Mouse (Mus musculus): ENCODE measurements around the gene Dlg1.

The Dlg1 gene

DNA sequence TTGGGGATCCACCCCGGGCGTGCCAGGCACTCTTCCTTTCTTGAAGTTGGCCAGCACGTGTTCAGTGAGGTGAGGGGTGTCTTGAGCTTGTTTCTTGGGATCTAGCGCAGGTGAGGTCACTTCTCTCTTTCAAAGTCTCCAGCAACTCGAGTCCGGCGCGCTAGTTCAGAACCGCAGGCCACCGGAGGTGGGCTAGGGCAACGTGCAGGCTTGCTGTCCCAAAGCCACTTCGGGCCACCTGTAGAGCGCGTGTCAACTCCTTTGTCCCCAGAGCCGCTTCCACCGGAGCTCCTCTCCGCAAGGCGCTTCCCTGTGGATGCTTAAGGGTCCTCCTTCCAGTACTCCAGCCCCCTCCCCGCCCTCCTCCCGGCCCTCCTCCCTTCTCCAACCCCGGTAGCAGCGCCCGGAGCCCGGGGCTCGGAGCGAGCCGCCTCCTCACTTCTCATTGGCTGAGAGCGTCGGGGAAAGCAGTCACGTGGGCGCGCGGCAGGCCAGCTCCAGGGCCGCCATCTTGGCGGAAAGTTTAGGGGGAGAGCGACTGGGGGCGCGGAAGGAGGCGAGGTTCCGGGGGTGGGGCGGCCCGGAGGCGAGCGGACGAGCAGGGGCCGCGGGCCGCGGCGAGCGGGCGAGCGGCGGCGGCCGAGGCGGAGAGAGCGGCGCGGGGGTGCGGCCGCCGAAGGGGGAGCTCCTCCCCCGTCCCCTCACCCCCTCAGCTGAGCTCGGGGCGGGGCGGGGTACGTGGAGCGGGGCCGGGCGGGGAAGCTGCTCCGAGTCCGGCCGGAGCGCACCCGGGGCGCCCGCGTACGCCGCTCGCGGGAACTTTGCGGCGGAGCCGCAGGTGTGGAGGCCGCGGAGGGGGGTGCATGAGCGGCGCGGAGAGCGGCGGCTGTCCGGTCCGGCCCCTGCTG, at the start of gene Dlg1:
Gene Dlg1 (plus strand): TSS at position 65 of the 908 bp plus-strand sequence.
- peak; percentile 66 for DNase-seq (ENCODE audit: low read depth, low spot score)

DNA sequence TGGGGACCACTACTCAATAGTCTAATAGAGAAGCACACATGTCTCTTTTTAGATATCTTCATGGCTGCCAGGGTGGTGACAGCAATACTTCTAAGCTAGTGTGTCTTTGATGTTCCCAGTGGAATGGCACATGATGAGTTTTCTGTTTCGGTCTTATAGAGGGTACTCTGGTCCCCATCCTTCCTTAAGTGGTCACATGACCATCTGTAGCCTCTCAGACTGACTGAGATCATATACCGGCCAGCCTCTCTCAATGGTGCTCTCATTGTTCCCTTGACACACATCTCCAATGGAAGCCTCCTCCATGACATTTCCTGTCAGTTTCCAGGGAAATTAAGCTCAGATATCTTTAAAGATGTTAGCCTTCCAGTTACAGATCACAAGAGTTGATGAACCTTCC, 46.9 kb upstream of the Dlg1 start:
- DNase-seq (ENCODE audit: low read depth, low spot score) = no peak

DNA sequence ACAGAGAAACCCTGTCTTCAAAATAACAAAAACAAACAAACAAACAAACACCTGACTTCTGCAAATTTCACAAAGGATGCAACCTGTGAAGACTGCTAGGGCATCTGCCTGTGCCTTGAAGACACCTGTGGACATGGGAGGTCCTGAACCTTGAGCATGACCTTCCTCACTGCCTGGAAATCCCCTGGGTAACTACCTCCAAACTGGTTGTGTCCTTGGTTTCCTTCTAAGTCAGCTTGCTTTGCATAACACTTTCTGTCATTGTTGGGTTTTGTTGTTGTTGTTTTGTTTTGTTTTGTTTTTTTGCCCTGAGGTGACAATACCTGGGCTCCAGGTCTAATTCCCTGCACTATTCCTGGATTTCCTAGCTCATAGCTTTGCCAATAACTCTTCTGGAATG, 46.1 kb upstream of the Dlg1 start:
- DNase-seq (ENCODE audit: low read depth, low spot score) = no peak

DNA sequence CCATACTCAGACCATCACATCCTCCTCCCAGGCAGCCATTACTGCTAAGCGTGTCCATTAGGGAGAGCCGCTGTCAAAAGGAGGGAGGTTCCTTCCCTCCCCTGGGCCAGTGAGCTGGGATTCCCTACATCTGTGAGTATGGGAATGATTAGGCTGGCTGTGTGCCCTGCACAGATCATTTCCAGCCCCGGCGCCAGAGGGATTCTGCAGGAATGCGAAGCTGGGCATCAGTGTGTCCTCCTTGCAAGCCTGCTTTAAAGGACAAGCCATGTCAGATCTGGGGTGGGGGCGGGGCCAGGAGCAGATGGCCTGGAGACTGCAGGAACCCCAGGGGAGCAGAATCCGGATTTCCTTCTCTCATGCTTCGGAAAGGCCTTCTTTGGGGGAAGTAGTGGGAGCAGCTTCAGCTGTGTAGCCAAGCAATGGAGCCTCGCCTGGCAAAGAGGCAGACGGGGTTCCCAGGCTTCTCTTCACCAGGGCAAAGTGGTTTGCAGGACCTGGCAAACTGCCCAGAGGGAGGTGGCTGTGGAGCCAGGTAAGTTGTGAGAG, 45.3 kb upstream of the Dlg1 start:
- DNase-seq (ENCODE audit: low read depth, low spot score) = peak; percentile 29

DNA sequence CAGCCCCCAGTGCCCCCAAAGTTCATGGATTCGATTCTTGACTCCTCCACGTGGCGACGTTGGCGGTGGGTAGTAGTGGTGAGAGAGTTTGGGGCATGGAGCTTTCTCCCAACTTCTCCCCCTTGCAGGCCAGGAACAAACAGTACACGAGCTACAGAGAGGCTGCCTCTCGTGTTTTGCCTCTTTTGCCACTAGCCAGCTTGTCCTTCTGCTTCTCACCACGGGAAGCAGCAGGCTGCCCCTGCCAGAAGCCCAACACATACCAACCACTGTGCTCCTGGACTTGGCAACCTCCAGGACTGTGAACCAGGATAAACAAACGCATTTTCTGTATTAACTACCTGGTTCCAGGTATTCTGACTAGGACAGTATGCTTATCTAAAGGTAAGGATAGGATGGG, 44.6 kb upstream of the Dlg1 start:
- DNase-seq (ENCODE audit: low read depth, low spot score) = no peak

DNA sequence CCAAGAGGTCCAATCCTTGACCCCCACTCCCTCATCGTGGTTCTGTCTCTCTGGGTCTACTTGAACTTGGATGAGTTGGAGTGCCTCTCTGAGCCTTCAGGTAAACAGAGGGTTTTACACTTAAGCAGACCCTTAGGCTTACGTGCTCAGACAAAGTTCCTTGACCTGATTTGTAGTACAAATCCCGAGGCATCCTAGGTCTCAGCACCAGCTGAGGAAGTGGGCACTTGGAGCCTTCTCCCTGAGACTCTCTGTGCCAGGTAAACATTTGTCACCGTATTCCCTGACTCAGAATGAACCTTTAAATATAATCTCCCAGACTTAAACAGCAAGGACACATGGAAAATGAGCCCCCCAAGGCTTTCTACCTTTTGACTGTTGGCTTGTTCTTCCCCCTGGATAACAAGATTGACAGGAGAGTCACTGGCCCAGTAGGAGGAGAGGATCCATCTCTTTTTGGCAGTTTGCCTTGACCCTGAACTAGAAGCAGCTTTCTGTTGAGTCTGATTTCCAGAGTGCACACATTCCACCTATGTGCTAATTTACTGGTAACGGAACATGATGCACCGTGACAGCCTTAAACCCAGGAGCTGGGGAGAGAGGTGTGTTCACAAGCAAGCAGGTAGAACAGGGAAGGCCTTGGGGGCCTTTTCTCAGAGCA, 43.4 kb upstream of the Dlg1 start:
- DNase-seq (ENCODE audit: low read depth, low spot score) = no peak

DNA sequence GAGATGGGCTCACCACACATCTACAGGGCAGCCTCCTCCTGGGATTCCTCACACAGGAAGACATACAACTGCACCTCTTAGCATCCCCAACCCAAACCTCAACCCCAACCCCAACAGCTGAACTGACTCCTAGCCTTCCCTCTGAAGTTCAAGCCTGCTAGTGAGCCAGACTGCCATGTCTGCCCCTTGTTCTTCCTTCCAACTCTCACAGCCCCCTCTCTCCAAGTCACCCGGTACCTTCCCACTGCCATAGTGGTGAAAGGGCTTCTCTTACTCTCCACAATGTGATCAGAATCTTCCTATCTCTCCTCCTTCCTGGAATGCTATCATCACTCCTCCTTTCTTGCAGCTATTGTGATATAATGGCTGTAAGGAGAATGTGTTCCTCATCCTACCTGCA, 40.9 kb upstream of the Dlg1 start:
- no peak for DNase-seq (ENCODE audit: low read depth, low spot score)

DNA sequence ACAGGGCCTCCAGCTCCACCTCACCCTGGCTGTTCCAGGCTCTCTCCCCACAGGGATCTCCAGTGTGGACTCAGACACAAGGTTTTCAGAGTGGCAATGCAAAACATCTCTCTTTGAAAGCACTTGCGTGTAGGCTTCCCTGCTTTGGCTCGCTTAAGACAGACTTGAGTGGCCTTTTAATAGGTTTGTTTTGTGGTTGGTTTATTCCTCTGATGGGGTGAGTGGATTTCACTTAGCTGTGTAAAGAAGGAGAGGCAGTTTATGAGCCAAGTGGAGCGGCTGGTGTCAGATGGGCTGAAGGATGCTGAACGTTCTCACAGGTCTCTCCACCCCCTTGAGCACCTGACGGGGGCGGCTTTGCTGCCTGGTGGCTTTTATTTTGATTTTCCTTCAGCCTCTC, 40.1 kb upstream of the Dlg1 start:
- no peak for DNase-seq (ENCODE audit: low read depth, low spot score)

DNA sequence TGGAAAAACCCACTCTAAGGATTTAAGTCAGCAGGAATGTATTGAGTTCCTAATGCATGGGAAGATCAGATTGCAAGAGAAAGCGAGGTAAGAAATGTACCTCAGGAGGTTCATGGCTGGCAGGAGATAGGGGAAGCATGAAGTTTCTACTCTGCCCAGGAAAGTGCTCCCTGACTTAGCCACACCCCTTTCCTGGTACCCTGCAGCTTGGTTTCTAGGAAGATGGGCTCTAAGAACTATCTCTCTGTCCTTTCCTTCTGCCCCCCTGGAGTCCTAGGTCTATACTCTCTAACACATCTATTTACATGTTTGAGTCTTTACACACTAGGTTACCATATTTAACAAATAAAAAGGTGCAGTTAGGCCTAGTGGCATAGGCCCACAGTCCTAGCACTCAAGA, 38.5 kb upstream of the Dlg1 start:
- DNase-seq (ENCODE audit: low read depth, low spot score) = no peak

DNA sequence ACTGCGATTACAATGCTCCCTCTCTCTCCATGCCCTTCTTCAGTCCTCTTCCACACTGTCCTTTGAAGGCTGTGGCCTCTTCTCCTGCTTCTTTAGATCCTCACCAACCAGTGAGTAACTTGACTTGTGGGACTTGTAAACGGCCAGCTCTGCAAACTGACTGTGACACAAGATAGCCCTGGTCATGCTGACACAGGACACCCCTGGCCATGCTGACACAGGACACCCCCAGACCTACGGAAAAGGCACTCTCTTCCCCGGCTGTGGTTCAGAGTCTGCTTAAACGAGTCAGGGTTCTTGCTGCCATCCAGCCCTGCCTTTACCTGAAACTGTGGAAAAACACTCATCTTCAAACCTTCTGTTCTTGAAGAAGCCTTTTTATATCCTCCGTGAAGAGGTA, 36.9 kb upstream of the Dlg1 start:
- DNase-seq (ENCODE audit: low read depth, low spot score) = no peak

DNA sequence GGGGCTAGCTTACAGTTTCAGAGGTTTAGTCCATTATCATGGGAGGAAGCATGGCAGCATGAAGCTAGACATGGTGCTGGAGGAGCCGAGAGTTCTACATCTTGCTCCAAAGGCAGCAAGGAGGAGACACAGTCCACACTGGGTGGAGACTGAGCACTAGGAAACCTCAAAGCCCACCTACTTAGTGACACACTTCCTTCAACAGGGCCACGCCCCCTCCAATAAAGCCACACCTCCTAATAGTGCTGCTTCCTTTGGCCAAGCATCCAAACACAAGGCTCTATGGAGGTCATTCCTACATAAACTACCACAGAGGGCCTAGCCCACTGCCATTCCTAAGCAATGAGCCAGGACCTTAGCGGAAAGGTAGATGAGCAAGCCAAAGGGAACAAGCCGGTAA, 32.9 kb upstream of the Dlg1 start:
- DNase-seq (ENCODE audit: low read depth, low spot score) = no peak

DNA sequence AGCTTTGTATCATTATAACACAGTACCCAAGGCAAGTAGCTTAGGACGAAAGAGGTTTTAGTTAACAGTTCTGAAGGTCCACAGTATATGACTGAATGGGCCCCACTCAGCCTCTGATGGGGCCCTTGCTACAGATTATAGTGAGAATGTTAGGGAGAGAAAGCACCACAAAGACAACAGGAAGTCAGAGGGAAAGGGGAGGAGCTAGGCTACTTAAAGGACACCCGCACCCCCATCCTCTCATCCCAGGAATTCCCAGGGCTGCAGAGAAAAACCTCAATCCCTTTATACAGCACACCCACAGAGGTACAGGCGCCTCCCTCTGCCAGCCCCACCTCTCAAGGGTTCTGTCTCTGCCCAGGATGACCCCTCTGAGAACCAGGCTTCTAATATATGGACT, 32.2 kb upstream of the Dlg1 start:
- no peak for DNase-seq (ENCODE audit: low read depth, low spot score)

DNA sequence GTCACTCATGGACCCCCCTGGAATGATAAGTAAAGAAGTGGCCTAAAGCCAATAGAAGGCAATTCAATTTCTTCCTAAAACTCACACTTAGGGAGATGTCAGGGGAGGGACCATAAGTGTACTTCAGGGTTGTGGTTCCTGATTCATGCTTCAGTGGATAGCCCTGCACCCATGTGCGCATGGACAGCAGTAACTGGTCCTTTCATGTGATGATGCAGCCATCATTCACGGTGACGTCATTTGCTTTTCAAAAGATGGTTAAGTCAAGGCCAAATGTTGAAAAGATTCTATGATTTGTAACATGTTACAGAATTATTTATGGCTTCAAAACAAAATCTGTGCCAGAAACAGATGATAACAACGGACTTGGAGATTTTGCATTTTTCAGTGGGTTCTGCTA, 28.9 kb upstream of the Dlg1 start:
- DNase-seq (ENCODE audit: low read depth, low spot score) = no peak

DNA sequence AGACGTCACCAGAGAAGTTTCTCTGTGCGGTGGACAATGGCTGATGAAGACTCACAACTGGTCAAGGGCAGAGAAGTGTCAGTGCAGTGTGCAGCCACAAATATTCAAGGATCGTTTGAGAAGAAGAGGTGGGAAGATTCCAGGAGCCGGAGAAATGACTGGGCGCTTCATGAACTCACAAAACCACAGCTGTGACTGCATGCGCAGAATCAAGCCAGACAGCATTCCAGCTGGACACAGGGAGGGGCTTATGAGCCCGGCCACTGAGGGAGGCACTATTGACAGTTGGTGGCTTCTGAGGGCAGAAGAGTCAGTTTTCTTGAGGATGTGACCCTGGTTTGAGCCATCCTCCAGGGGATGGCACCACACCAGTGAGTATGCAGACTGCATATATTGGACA, 24.9 kb upstream of the Dlg1 start:
- no peak for DNase-seq (ENCODE audit: low read depth, low spot score)

DNA sequence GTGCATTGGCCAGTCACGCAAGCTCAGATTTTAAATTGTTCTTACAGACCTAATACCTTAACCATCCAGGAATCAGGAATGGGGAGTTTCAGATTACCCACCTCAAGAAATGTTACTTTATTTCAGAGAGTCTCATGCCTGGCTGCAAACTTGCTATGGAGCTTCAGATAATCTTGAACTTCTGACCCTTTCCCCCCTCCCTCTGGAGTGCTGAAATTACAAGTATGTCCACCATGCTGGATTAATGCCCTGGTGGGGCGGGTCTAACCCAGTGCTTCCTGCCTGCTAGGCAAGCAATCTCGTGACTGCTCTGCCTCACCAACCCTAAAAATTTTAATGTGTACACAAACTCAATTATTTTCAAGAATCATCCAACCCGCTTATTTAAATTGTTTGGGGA, 23.3 kb upstream of the Dlg1 start:
- DNase-seq (ENCODE audit: low read depth, low spot score) = no peak

DNA sequence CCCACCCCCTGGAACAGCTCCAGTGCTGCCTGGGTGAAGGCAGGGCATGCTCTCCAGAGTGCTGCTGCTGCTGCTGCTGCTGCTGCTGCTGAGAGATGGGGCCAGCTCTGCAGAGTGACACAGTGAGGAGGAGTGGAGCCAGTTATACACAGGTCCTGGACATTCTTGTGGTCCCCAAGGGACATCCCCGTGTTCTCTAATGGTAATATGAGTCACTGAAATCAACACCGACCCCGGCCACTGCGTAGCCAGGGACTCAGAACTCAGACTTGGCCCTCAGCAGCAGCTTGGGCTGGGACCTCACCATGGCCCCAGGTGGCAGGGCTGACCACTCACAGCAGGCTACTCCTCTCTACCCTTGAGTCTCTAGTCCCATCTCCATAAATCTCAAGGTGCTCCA, 21.5 kb upstream of the Dlg1 start:
- no peak for DNase-seq (ENCODE audit: low read depth, low spot score)

DNA sequence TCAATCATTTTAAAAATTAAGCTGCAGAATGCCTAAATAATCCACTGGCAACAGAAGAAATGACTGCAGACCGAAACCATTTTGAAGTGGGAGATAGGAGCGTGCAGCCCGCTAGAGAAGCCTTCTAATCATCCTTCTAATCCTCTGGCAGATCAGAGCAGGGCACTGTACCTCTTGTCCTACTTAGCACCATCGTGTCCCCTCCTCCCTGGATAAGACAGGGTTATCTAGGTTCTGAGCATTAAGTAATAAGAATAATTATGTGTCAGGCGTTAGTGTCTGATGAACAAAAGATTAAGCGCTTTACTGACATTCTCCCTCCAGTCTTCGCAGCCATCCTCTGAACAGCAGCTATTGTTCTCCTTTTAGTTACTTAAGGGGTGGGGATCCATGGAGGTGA, 16.0 kb upstream of the Dlg1 start:
- peak; percentile 75 for DNase-seq (ENCODE audit: low read depth, low spot score)

DNA sequence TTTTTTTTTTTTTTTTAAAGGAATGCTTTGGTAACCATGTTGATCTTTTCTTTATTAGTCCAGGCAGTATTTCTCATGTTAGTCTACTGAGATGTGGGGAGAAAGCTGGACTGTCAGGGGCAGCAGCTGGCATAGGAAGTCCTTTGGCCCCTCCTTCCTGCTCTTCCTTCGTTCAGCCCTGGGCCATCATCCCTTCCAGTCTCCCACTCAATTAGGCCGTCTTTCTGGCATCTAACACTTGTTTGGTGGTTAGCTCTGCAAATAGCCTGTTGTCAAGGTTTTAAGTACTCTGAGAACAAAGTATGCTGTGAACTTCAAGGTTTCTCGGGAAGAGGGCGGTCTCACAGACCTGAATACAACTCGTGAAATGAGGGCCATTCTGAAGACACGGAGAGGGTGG, 12.5 kb upstream of the Dlg1 start:
- DNase-seq (ENCODE audit: low read depth, low spot score) = no peak

DNA sequence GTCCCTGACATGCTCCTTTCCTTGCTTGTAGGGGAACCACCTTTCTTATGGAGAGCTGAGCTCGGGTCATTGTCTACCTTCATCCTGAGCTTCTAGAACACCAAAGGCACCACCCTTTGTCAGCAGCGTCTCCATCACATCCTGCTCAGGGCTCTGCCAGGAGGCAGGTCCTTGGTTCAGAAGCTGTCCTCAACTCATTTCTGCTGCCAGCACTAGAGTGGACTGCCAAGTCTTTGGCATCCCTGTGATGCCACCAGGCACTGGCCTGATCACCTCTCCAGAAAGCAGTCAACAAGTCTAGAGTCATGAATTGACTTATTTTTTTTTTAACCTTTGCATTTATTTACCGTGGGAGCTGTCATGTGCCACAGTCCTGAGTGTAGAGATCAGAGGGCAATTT, 11.7 kb upstream of the Dlg1 start:
- DNase-seq (ENCODE audit: low read depth, low spot score) = no peak

DNA sequence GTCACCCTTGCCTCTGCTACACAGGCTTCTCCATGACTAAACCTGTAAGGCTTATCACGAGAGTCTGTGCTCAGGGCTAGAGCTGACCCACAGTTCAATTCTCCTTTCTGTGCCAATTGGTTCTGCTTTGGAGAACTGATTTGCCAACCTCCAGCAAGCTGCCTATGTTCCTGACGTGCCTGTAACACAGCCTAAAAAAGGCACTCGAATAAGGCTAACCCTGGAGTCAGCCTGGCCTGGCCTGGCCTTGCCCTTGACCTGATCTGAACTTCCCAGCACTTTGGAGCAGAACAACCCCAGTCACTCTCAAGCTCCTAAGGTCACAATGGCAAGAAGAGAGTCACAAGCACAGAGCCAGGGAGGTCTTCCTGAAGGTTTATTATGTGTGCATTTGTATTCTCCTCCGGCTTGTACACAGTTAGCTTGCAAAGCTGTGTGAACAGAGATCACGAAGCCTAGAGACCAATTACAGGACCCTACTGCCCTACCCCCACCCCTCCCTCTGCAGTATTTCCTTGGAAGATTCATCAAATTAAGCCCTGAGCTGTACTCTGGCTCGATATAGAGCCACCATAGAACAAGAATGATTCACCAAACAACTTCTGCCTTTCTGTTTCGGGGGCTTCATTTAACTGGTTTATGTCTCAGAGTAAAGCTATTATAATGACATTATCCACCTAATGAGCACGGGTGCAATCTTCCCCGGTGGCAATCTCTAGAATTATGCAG, 11.0 kb upstream of the Dlg1 start:
- no peak for DNase-seq (ENCODE audit: low read depth, low spot score)

DNA sequence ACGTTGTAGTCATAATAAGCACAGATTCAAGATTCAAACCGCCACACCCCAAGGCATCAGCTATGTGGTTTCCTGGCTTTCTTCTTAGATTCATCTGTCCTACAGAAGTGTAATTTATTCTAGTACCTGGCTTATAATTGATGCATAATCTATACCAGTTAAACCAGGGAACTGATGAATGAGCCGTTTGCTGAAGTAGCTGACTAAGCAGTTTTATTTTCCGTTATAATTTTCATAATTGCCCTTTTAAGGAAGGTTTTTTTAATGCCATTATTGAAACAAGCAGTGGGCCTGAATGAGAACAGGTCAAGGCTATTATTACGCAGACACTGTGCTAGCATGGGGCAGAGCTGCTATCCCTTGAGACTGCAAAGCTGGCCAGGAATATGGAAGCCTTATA, 9.6 kb upstream of the Dlg1 start:
- DNase-seq (ENCODE audit: low read depth, low spot score) = no peak

DNA sequence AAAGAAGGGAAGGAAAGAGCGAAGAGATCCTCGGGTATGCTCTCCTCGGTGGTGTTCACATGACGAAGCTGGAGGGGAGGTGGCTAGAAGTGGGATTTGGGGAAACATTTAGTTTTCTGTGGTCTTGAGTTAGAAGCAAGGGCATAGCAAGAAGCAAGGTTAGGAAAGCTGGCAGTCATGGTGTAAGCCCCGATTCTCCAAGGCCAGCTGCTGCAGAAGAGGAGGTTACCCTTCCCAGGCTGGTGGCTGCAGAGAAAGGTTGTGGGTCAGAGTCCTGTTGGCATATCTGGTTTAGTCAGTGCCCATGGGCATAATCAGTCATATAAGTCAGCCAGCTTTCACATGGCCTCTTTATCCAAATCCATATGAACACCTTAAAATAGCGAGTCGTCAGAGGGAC, 9.2 kb upstream of the Dlg1 start:
- no peak for DNase-seq (ENCODE audit: low read depth, low spot score)
